Mouse (Mus musculus): ENCODE results near the gene Edil3. TPM values are rescaled to one million over a fixed set of nuclear protein-coding genes. Genes with fewer than 3 reads are reported as not detected.

The Edil3 gene
- polyA plus RNA-seq, 1 experiment from 2014 or later: 36.3 TPM

DNA sequence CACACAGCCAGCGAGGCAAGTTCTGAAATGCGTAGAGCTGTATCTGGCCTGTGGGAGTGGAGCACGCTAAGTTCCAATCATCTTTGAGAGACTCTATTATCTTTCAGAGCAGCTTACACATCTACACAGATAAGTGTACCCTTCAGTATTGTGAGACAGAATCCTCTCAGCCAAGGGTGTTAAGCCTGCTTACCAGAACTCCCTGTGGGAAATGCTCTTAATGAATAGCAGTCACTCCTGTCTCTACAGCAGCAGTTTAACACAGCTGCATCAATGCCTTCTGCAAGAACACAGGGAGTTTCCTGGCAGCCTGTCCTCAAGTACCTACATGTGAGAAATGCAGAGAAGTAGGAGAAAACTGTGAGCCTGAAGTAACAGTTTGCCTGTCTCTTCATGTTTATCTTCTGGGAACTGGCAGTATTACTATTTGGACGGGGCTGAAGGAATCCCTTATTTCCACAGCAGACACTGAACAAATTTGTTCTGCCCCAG lies 324.8 kb downstream of the Edil3 start:
- 27% methylated on average over 4 of the region's 4 CpGs for WGBS
- no peak overlapping the region for H3K4me2 ChIP-seq
- H3K27ac ChIP-seq (ENCODE audit: low read depth, low read length): no peak overlapping the region
- H3K9ac ChIP-seq (ENCODE audit: low read length): no peak overlapping the region
- H3K27me3 ChIP-seq (ENCODE audit: control insufficient read depth, insufficient read depth, low read length): no peaks in the 10 kb centered on the region
- DNase-seq (ENCODE audit: low spot score, missing footprints) (peak; percentile 88), ATAC-seq (ENCODE audit: low FRiP score) (peak; percentile 65)
- H3K4me1 ChIP-seq (ENCODE audit: control insufficient read depth, insufficient read depth, low read length): 0 out of 2 replicates have a peak, but pooled peaks cover 4% of the 10 kb centered on the region
- H3K9me3 ChIP-seq (ENCODE audit: control insufficient read depth, low read length): no peaks in the 10 kb centered on the region
- no peaks in the 10 kb centered on the region for H3K36me3 ChIP-seq (ENCODE audit: control insufficient read depth, insufficient read depth, low read length)
- H3K4me3 ChIP-seq (ENCODE audit: low read depth, low read length): no peak overlapping the region

DNA sequence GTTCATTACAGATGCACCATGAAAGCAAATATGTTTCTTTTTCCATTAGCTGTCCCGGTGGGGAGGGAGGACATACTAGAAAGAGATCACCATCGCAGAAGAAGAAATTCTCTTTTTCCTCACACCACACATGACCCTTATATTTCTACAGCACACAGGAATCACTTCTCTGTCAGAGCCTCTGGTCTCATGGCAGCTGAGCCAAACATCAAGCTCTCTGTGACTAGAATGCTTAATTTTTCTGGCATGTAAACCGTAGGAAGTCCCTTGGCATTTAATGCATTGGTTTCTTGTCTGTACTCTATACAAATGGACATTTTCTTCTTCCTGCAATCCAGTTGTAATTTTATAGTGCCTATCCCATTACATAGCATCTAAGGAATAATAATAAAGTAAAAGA lies 330.6 kb downstream of the Edil3 start:
- Histone ChIP-seq H3K27me3 (ENCODE audit: control insufficient read depth, insufficient read depth, low read length) (no peaks in the 10 kb centered on the region), H3K9ac (ENCODE audit: low read length) (no peak overlapping the region), H3K4me3 (ENCODE audit: low read depth, low read length) (no peak overlapping the region), H3K9me3 (ENCODE audit: control insufficient read depth, low read length) (no peaks in the 10 kb centered on the region), H3K4me2 (no peak overlapping the region), H3K36me3 (ENCODE audit: control insufficient read depth, insufficient read depth, low read length) (no peaks in the 10 kb centered on the region), H3K27ac (ENCODE audit: low read depth, low read length) (no peak overlapping the region), H3K4me1 (ENCODE audit: control insufficient read depth, insufficient read depth, low read length) (no peaks in the 10 kb centered on the region)
- no peak for ATAC-seq (ENCODE audit: low FRiP score)
- peak; percentile 35 for DNase-seq (ENCODE audit: low spot score, missing footprints)
- 89% methylated on average over 3 of the region's 3 CpGs for WGBS

DNA sequence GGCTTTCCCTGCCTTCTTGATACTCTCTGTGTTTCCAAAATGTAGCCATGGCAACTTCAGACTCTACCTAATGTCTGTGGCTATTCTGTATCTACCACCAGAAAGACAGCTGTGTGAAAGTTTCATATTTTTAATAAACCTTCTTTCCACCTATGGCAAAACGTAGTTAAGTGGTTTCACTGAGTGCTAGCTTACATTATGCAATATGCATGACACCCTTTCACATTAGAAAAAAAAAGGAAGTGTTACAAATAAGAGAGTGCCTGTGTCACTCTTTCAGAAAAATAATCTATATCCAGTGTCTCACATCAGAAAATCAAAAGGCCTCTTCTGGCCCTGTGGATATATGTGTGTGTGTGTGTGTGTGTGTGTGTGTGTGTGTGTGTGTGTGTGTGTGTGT lies 346.7 kb downstream of the Edil3 start:
- H3K9me3 ChIP-seq (ENCODE audit: control insufficient read depth, low read length): no peaks in the 10 kb centered on the region
- no peaks in the 10 kb centered on the region for H3K4me1 ChIP-seq (ENCODE audit: control insufficient read depth, insufficient read depth, low read length)
- H3K9ac ChIP-seq (ENCODE audit: low read length): no peak overlapping the region
- no peak overlapping the region for H3K4me3 ChIP-seq (ENCODE audit: low read depth, low read length)
- no peaks in the 10 kb centered on the region for H3K27me3 ChIP-seq (ENCODE audit: control insufficient read depth, insufficient read depth, low read length)
- no peak overlapping the region for H3K4me2 ChIP-seq
- H3K27ac ChIP-seq (ENCODE audit: low read depth, low read length): no peak overlapping the region
- no peak for ATAC-seq (ENCODE audit: low FRiP score)
- H3K36me3 ChIP-seq (ENCODE audit: control insufficient read depth, insufficient read depth, low read length): no peaks in the 10 kb centered on the region
- WGBS: 86% methylated on average over 1 of the region's 1 CpGs
- DNase-seq (ENCODE audit: low spot score, missing footprints): no peak

DNA sequence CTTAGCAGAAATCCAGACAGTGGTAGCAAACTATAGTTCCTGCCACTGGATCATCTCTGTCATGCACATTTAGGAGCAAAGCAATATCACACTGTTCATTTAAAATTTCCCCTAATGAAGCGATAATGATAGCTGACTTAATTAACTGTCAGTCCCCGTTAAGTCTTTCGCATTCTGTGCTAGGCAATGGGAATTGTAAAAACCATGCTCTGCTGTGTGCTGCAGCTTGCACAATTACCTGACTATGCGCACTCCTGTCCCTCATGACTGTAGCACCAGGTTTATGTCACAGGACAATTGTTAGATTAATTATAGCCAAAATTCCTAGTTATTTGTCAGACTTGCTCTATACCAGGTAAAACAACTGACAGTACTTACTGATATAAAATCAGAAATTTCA lies 348.8 kb downstream of the Edil3 start:
- no peaks in the 10 kb centered on the region for H3K9me3 ChIP-seq (ENCODE audit: control insufficient read depth, low read length)
- 92% methylated on average over 4 of the region's 4 CpGs for WGBS
- no peaks in the 10 kb centered on the region for H3K27me3 ChIP-seq (ENCODE audit: control insufficient read depth, insufficient read depth, low read length)
- H3K4me1 ChIP-seq (ENCODE audit: control insufficient read depth, insufficient read depth, low read length): no peaks in the 10 kb centered on the region
- no peak overlapping the region for H3K4me3 ChIP-seq (ENCODE audit: low read depth, low read length)
- H3K36me3 ChIP-seq (ENCODE audit: control insufficient read depth, insufficient read depth, low read length): no peaks in the 10 kb centered on the region
- no peak overlapping the region for H3K27ac ChIP-seq (ENCODE audit: low read depth, low read length)
- no peak overlapping the region for H3K9ac ChIP-seq (ENCODE audit: low read length)
- no peak overlapping the region for H3K4me2 ChIP-seq
- no peak for ATAC-seq (ENCODE audit: low FRiP score)
- DNase-seq (ENCODE audit: low spot score, missing footprints): peak; percentile 77

GRCm38 (mm10) chr13:89175154-89175553 lies 353.9 kb downstream of the Edil3 start:
- Histone ChIP-seq H3K4me2 (no peak overlapping the region), H3K4me3 (ENCODE audit: low read depth, low read length) (no peak overlapping the region), H3K36me3 (ENCODE audit: control insufficient read depth, insufficient read depth, low read length) (no peaks in the 10 kb centered on the region), H3K27ac (ENCODE audit: low read depth, low read length) (no peak overlapping the region), H3K9me3 (ENCODE audit: control insufficient read depth, low read length) (no peaks in the 10 kb centered on the region), H3K4me1 (ENCODE audit: control insufficient read depth, insufficient read depth, low read length) (no peaks in the 10 kb centered on the region), H3K9ac (ENCODE audit: low read length) (no peak overlapping the region), H3K27me3 (ENCODE audit: control insufficient read depth, insufficient read depth, low read length) (no peaks in the 10 kb centered on the region)
- peak; percentile 33 for DNase-seq (ENCODE audit: low spot score, missing footprints)
- 76% methylated on average over 2 of the region's 2 CpGs for WGBS
- no peak for ATAC-seq (ENCODE audit: low FRiP score)

GRCm38 (mm10) chr13:89189051-89189450 lies 367.8 kb downstream of the Edil3 start:
- 88% methylated on average over 1 of the region's 1 CpGs for WGBS
- Histone ChIP-seq H3K4me1 (ENCODE audit: control insufficient read depth, insufficient read depth, low read length) (no peaks in the 10 kb centered on the region), H3K4me3 (ENCODE audit: low read depth, low read length) (no peak overlapping the region), H3K9me3 (ENCODE audit: control insufficient read depth, low read length) (no peaks in the 10 kb centered on the region), H3K36me3 (ENCODE audit: control insufficient read depth, insufficient read depth, low read length) (no peaks in the 10 kb centered on the region), H3K27ac (ENCODE audit: low read depth, low read length) (no peak overlapping the region), H3K27me3 (ENCODE audit: control insufficient read depth, insufficient read depth, low read length) (no peaks in the 10 kb centered on the region), H3K9ac (ENCODE audit: low read length) (no peak overlapping the region), H3K4me2 (no peak overlapping the region)
- DNase-seq (ENCODE audit: low spot score, missing footprints) (peak; percentile 68), ATAC-seq (ENCODE audit: low FRiP score) (no peak)

GRCm38 (mm10) chr13:89197019-89197418 lies 375.7 kb downstream of the Edil3 start:
- no peak for DNase-seq (ENCODE audit: low spot score, missing footprints)
- Histone ChIP-seq H3K36me3 (ENCODE audit: control insufficient read depth, insufficient read depth, low read length) (no peaks in the 10 kb centered on the region), H3K4me3 (ENCODE audit: low read depth, low read length) (no peak overlapping the region), H3K4me2 (no peak overlapping the region), H3K4me1 (ENCODE audit: control insufficient read depth, insufficient read depth, low read length) (no peaks in the 10 kb centered on the region), H3K27me3 (ENCODE audit: control insufficient read depth, insufficient read depth, low read length) (no peaks in the 10 kb centered on the region), H3K9me3 (ENCODE audit: control insufficient read depth, low read length) (no peaks in the 10 kb centered on the region), H3K27ac (ENCODE audit: low read depth, low read length) (no peak overlapping the region), H3K9ac (ENCODE audit: low read length) (no peak overlapping the region)
- 55% methylated on average over 2 of the region's 2 CpGs for WGBS
- ATAC-seq (ENCODE audit: low FRiP score): peak; percentile 69; the same call in 1 of the 2 replicates

- ATAC-seq (ENCODE audit: low FRiP score): no peak
- Histone ChIP-seq H3K9ac (ENCODE audit: low read length) (no peak overlapping the region), H3K36me3 (ENCODE audit: control insufficient read depth, insufficient read depth, low read length) (no peaks in the 10 kb centered on the region), H3K27ac (ENCODE audit: low read depth, low read length) (no peak overlapping the region), H3K4me2 (no peak overlapping the region), H3K9me3 (ENCODE audit: control insufficient read depth, low read length) (no peaks in the 10 kb centered on the region), H3K4me1 (ENCODE audit: control insufficient read depth, insufficient read depth, low read length) (no peaks in the 10 kb centered on the region), H3K27me3 (ENCODE audit: control insufficient read depth, insufficient read depth, low read length) (no peaks in the 10 kb centered on the region), H3K4me3 (ENCODE audit: low read depth, low read length) (no peak overlapping the region)
- DNase-seq (ENCODE audit: low spot score, missing footprints): peak; percentile 57
- WGBS: 72% methylated on average over 2 of the region's 2 CpGs
Observed at GRCm38 (mm10) chr13:89199275-89199674, 378.0 kb downstream of the Edil3 start.

DNA sequence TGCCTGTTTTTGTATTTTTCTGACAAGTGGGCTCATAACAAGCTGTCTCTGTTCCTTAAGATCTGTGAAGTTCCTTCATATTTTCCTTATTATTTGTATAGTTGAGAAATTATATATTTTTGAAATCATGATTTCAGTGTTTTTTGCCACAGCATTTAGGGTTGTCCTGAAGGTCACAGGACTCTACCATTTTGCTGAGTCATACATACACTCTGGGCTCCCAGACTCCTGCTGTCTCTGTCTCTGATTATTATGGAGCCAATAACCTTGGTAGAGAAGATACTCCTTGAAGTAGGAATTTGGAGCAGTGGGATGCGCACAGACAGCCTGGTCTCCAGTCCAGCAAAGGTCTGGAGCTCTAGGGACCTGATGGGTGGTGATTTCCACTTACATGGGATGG lies 416.8 kb downstream of the Edil3 start:
- WGBS: 100% methylated on average over 1 of the region's 1 CpGs
- H3K27ac ChIP-seq (ENCODE audit: low read depth, low read length): no peak overlapping the region
- ATAC-seq (ENCODE audit: low FRiP score) (no peak), DNase-seq (ENCODE audit: low spot score, missing footprints) (no peak)
- H3K9ac ChIP-seq (ENCODE audit: low read length): no peak overlapping the region
- H3K9me3 ChIP-seq (ENCODE audit: control insufficient read depth, low read length): no peaks in the 10 kb centered on the region
- no peak overlapping the region for H3K4me2 ChIP-seq
- H3K4me3 ChIP-seq (ENCODE audit: low read depth, low read length): no peak overlapping the region
- no peaks in the 10 kb centered on the region for H3K36me3 ChIP-seq (ENCODE audit: control insufficient read depth, insufficient read depth, low read length)
- H3K4me1 ChIP-seq (ENCODE audit: control insufficient read depth, insufficient read depth, low read length): no peaks in the 10 kb centered on the region
- no peaks in the 10 kb centered on the region for H3K27me3 ChIP-seq (ENCODE audit: control insufficient read depth, insufficient read depth, low read length)
